Mouse (Mus musculus): ENCODE measurements around the gene Fcho1.
A peak's percentile ranks its signal among the peaks of the same experiment; 100 is the strongest.
"Not testable (repeated sequence)": the region's sequence is repeated elsewhere in the genome, so short reads cannot be mapped to it uniquely, and the experiment has no call there.

The Fcho1 gene

DNA sequence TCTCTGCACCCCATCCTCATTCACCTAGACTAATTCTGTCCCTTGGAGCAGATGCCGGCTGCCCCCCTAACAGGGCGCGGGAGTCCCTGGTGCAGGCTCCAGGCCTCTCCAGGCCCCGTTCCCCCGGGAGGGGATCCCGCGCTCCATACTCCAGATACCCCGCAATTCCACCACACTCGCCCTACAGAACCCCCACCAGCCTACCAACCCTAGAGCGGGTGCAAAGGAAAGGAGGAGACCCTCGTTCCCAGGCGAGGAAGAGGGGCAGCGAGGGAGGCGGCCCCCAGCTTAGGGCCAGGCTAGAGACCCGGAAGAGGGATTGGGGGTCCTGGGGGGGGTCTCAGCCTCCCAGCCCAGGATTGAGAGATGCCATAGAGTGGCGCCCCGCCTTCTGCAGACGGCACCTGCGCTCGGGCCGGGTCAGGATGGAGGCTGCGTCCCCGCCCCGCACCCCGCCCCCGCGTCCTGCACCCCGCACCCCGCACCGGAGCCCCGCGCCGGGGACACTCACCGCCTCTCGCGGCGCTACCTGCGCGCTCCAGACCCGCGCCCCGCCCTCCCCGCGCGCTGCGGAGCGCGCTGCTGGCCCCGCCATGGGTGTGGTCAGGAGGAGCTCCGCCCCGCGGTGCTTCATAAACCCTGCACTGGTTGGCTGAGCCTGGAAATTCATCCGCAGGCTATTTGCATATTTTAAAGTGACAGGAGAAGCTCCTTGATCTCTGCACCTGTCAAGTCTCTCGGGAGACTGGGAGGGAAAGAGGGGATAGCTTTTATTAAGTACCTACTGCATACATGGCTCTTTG is at the start of gene Fcho1:
Fcho1 (minus strand) TSS at position 595 of the 803 bp plus-strand sequence.
- peak; percentile 83 for DNase-seq

DNA sequence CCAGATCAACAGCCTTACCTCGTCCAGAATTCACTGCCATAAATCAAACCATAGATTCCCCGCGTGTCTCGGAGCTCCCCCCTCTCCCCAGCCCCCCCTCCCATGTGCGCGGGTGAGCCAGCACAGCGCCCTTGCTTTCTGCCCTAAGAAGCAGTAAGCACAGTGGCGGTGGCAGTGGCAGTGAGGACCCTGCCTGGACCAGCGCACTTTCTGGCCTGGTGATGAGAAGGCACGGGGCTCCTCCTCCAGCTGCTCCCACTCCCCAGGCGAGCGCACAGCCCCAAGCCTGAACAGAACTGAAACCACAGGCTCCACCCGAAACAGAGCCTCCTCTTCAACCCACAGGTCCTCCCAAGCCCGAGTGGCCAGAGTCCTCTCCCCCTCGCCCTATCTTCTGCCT is 45.8 kb upstream of the Fcho1 start:
- no peak for DNase-seq

GRCm38 (mm10) chr8:71758816-71759215 is 33.3 kb upstream of the Fcho1 start:
- no peak for DNase-seq

GRCm38 (mm10) chr8:71752881-71753552 is 27.5 kb upstream of the Fcho1 start:
- not testable (repeated sequence) for DNase-seq

- not testable (repeated sequence) for DNase-seq
Observed at GRCm38 (mm10) chr8:71752263-71752662, 26.7 kb upstream of the Fcho1 start.

- peak; percentile 51 for DNase-seq
Observed at GRCm38 (mm10) chr8:71751337-71751886, 25.9 kb upstream of the Fcho1 start.

DNA sequence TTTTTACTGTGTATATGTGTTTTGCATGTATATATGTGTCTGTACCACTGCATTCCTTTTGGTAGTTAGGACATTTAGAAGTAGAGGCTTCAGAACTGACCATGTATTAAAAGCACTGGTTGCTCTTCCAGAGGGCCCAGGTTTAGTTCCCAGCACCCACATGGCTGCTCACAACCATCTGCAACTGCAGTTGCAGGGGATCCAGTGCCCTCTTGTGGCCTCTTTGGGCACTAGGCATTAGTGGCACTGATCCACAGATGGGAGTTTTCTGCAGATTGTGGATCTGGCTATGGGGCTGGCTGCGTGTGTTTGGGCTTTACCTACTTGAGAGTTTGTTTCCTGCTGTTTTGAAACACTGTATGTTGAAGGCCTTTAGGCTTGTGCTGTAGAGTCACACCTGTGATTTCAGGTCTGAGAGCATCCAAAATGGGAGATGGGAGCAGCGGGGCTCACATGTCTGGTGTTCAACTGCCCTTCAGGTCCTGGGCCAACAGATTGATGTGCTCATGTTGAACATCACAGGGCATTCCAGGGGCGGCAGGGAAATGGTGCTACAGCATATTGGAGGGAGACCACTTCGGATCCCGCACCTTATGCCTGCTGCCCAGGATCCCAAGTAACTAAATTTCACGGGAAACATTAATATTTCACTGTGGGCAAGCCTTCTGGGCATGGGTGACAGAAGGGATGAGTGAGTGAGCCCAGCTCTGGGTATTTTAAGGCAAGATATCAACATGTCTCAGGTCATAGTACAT is 24.0 kb upstream of the Fcho1 start:
- not testable (repeated sequence) for DNase-seq

DNA sequence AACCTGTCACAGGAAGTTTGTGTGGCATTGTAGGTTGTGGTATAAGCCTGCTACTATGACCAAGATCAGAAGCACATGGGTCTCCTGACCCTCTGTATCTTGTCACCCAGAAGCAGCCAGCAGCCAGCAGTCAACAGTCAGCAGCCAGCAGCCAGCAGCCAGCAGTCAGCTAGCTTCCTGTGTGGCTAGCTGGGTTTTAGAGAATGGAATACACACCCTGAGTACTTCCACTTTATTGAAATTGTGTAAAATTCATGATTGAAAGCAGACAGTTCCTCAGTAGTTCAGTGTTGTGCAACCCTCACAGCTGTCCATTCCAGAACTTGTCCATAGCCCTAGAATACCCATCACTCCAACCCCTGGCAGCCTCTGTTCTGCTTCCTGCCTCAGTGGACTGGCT is 21.6 kb upstream of the Fcho1 start:
- not testable (repeated sequence) for DNase-seq

DNA sequence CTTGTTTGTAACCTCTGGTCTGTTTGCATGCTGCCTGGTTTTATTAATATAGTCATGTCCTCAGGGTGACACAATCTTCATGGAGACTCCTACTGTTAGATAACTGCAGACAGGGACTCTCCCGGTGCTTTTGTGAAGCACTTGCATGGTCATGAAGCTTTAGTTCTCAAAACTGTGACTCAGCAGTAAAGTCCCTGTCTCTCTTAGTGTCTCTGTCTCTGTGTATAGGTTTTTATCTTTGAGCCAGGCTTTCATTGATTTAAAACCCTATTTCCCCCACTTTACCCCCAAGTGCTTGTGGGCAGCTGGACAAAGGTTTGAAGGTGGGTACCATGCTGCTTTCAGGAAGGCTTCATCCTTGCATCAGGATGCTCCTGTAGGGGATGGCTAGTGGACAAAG is 19.8 kb upstream of the Fcho1 start:
- DNase-seq: no peak

DNA sequence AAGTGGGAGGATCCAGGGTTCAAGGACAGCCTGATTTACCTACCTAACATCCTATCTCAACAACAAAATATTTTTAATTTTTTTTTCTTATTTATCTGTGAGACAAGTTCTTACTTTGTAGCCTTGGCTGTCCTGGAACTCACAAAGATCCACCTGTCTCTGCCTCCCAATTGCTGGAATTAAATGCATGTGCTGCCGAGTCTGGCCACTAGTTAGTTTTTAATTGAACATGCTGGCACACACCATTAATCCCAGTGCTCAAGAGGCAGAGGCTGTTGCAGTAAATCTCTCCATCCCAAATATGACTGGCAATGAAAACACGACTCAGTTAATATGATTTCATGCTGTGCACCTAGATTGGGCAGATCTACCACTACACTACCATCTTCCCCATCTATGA is 17.3 kb upstream of the Fcho1 start:
- no peak for DNase-seq

GRCm38 (mm10) chr8:71741687-71742114 is 16.2 kb upstream of the Fcho1 start:
- DNase-seq: peak; percentile 25

DNA sequence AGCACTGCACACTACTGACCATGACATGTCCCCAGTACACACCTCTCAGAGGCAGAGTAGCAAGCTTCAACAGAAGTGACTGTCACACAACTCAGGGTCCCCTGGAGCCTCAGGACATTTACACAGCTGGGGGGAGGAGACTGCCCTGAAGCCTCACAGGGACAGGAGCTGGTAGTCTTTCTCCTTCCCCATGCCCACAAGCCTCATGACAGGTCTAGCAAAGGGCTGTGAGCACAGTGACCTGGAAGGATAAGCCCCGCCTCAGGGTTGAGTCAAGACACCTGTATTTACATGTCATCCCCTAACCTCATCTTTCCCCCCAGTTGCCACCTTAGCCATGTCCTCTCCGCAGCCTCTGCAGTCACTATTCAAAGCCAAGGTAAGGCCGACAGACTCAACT is 15.7 kb upstream of the Fcho1 start:
- DNase-seq: no peak

DNA sequence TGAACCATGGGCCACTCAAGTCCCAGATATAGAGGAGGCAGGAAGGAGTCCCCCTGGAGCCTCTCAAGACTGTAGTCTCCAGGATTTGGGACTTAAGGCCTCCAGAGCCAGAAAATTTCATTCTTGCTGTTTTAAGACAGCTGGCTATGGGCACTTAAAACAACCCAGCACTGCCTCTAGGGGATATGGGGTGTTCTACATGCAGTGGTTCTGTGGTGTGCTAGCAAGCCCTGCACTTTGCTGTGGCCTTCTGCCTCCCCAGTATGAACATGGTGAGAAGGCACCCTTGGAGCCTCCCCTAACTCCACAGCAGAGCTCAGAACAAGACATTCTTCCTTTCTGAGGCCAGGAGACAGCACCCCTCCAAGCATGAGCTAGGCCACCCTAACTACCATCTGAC is 12.8 kb upstream of the Fcho1 start:
- DNase-seq: not testable (repeated sequence)

DNA sequence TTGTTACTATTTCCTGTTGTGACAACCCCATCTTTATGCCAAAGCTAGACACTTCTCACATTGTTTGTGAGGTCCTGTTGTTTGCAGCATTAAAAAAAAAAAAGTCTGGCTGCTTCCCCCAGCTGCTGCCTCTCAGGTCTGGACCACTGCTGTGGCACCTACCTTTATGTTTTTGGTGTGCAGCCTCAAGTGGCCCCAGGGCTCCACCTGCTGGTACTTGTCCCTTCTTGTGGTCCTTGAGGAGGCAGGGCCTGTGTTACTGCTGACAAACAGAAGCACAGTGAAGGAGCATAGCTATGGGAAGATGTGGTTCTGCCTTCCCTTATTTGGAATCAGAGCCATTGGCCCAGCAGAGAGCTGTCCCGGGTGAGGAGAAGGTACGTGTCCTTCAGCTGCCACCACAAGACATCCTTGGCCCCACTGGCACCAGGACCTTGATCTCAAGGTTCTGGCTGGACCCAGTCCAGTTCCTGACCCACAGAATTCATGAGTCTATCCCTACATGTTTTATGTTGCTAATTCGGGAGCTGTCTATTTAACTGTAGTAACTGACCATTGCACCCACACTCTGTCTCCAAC is 6.2 kb upstream of the Fcho1 start:
- peak; percentile 65 for DNase-seq

GRCm38 (mm10) chr8:71728826-71729620 is 3.5 kb upstream of the Fcho1 start:
- no peak for DNase-seq

DNA sequence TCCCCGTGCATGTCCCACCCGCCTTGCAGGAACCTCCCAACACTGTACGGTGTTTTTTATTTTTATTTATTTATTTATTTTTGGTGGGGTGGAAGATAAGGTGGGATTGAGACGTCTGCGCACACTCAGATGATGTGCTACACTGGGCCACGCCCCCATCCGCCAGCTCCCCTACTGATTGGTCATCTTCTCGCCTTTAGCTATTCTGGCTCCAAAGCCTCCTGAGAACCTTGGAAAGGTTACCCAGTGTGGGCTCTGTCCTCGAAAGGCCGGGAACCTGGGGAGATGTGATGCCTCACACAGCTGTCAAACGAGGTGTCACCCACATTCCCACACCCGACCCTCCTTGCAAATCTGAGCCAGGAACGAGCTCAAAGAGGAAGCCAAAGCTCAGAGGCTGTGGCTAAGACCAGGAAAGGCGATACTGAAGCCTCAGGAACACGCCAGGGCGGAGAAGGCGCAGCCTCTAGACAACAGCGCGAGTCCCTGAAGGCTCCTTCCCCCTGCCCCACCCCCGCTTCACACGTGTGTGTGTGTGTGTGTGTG is 2.8 kb upstream of the Fcho1 start:
- DNase-seq: no peak

DNA sequence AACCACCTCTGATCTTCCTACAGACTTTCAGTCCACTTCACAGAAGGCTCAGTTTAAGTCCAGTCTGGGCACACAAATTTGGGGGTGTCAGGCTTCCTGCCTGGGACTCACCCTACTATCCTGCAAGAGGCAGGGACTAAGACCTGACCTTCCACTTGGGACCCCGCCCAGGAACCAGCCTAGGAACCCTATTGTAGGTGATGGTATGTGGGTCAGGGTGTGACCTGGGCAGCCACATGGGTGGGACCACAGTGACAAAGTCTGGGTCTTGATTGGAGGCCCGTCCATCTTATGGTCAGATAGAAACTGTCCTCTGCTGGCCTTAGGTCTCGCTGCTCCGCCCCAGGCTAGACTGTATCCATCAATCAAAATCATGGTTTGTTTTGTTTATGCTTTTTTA is 1.1 kb downstream of the Fcho1 start:
- no peak for DNase-seq

DNA sequence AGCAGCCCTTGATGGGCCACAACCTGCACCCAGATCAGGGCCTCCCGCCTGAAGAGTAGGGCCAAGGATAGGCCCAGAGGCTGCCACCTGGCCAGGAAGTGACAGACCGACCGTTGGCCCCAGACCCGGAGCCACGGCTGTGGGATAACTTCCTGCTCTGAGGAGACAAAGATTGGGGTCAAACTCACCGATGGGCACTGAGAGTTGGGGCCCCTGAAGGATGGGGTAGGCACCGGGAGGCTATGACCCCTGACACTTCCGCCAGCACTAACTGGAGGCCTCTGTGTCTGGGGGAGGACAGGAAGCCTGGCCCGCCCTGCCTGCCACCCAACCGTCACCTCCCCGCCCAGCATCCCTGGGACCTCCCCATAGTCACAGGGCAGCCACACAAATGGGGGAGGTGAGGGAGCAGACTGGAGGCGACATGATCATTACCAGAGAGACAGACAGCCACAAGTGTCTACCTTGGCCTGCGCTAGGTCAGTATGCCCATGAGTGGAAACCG is 2.4 kb downstream of the Fcho1 start:
- no peak for DNase-seq

DNA sequence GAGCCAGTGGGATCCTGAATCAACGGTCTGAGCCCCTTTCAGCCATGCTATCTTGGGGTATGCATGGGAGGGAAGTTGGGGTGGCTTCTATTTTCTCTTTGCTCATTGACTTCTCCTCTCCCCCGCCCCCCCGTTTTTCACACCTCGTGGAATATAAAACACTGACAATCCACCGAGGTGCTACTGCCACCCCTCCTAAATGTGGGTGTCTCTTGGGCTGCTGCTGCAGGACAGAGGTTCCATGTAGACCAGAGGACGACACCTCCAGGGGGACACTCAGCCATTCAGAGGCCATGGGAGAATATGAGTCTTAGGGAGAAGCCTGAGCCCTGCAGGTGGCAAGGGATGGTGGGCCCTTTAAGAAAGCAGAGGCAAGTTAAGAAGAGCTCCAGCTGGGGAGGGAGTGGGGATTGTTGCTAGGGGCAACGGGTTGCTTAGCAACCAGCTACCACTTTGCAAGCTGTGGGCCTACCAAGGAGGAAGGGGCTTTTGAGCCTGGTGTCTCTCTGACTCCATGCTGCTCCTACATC is 5.5 kb downstream of the Fcho1 start:
- DNase-seq: no peak

- DNase-seq: no peak
Observed at GRCm38 (mm10) chr8:71719218-71719617, 6.3 kb downstream of the Fcho1 start.

- no peak for DNase-seq
Observed at GRCm38 (mm10) chr8:71718252-71718651, 7.3 kb downstream of the Fcho1 start.

Data from lung, postnatal 10 days (tissue).